Mouse (Mus musculus) MEL (cell line): Measurements from ENCODE around the gene Lcn9. TPM values are rescaled to one million over a fixed set of nuclear protein-coding genes. Genes with fewer than 3 reads are reported as not detected.

Experiments
- DNase-seq: peaks from one replicate; pipeline ENCODE4 v3.0.0; 2011; ENCODE audit warnings: low read depth, low spot score
- H3K27ac ChIP-seq: 2 replicates; pipeline ENCODE4 v1.5.1; 2012; ENCODE audit warnings: low read depth, mild to moderate bottlenecking, control low read depth, low read length, moderate library complexity; ENCODE audit not compliant: control insufficient read depth
- H3K27me3 ChIP-seq, 2 experiments: fragments of 150-350 bp in 1 of 2; sonication (generic) in 1 of 2; 2 replicates each; pipeline ENCODE4 v1.6.1; 2012; ENCODE audit warnings: low read length in 2 of 2, mild to moderate bottlenecking in 2 of 2, improper control_type of control experiment in 1 of 2, moderate library complexity in 1 of 2; ENCODE audit not compliant: insufficient read depth in 2 of 2, control insufficient read depth in 1 of 2
- H3K36me3 ChIP-seq, 2 experiments: 2 replicates each; pipeline ENCODE4 v1.6.1; 2012 to 2014; ENCODE audit warnings: low read length in 2 of 2, improper control_type of control experiment in 1 of 2, inconsistent platforms in 1 of 2, mild to moderate bottlenecking in 1 of 2; ENCODE audit not compliant: insufficient read depth in 2 of 2, control insufficient read depth in 1 of 2
- H3K4me1 ChIP-seq, 2 experiments: fragments of 150-350 bp in 1 of 2; sonication (generic) in 1 of 2; 2 replicates each; pipeline ENCODE4 v1.6.1; 2012; ENCODE audit warnings: low read length in 2 of 2, improper control_type of control experiment in 1 of 2, mild to moderate bottlenecking in 1 of 2; ENCODE audit not compliant: insufficient read depth in 2 of 2, control insufficient read depth in 1 of 2
- H3K4me3 ChIP-seq, 2 experiments: fragments of 150-350 bp in 1 of 2; sonication (generic) in 1 of 2; 2 replicates each; pipeline ENCODE4 v1.5.1; 2012; ENCODE audit warnings: low read depth in 2 of 2, low read length in 2 of 2, mild to moderate bottlenecking in 2 of 2, moderate library complexity in 2 of 2, control low read depth in 1 of 2, improper control_type of control experiment in 1 of 2; ENCODE audit not compliant: control insufficient read depth in 1 of 2, insufficient read depth in 1 of 2
- H3K79me2 ChIP-seq: 2 replicates; pipeline ENCODE4 v1.6.1; 2012; ENCODE audit warnings: mild to moderate bottlenecking, low read length, moderate library complexity; ENCODE audit not compliant: control insufficient read depth, poor library complexity, insufficient read depth
- H3K9ac ChIP-seq: 2 replicates; pipeline ENCODE4 v1.6.1; 2012; ENCODE audit warnings: low read depth, mild to moderate bottlenecking, control low read depth, low read length, moderate library complexity; ENCODE audit not compliant: control insufficient read depth, poor library complexity, severe bottlenecking
- H3K9me3 ChIP-seq: fragments of 150-350 bp; sonication (generic); replicated peaks from 2 replicates; pipeline ENCODE4 v1.6.1; 2012; ENCODE audit warnings: mild to moderate bottlenecking, low read length, improper control_type of control experiment, moderate library complexity; ENCODE audit not compliant: insufficient read depth
- CHD1 ChIP-seq: IDR thresholded peaks from 2 replicates; pipeline ENCODE4 v1.6.1; 2012; ENCODE audit warnings: low read depth, mild to moderate bottlenecking, inconsistent platforms, low read length, improper control_type of control experiment
- CTCF ChIP-seq, 3 experiments: IDR thresholded peaks in 2 of 3; conservative IDR thresholded peaks in 1 of 3; 2 replicates each; pipeline ENCODE4 v1.5.1; 2011 to 2012; ENCODE audit warnings: low read length in 3 of 3, low read depth in 2 of 3, mild to moderate bottlenecking in 2 of 3, improper control_type of control experiment in 1 of 3, inconsistent platforms in 1 of 3, mixed read lengths in 1 of 3, moderate library complexity in 1 of 3; ENCODE audit not compliant: control insufficient read depth in 1 of 3, insufficient read depth in 1 of 3, poor library complexity in 1 of 3, severe bottlenecking in 1 of 3
- ELF1 ChIP-seq: IDR thresholded peaks from 2 replicates; pipeline ENCODE4 v1.6.1; 2014; ENCODE audit warnings: low read depth, mild to moderate bottlenecking, inconsistent platforms, low read length, improper control_type of control experiment, moderate library complexity
- EP300 ChIP-seq, 2 experiments: IDR thresholded peaks; 2 replicates each; pipeline ENCODE4 v1.6.1; 2011; ENCODE audit warnings: improper control_type of control experiment in 2 of 2, low read length in 2 of 2, low read depth in 1 of 2, mild to moderate bottlenecking in 1 of 2
- ETS1 ChIP-seq: IDR thresholded peaks from 2 replicates; pipeline ENCODE4 v1.6.1; 2012; ENCODE audit warnings: low read depth, mild to moderate bottlenecking, inconsistent platforms, low read length, improper control_type of control experiment, moderate library complexity
- GABPA ChIP-seq: IDR thresholded peaks from 2 replicates; pipeline ENCODE4 v1.6.1; 2012; ENCODE audit warnings: low read depth, mild to moderate bottlenecking, inconsistent platforms, low read length, improper control_type of control experiment, moderate library complexity
- GATA1 ChIP-seq: IDR thresholded peaks from 2 replicates; pipeline ENCODE4 v1.6.1; 2011; ENCODE audit warnings: low read depth, low read length, improper control_type of control experiment
- HCFC1 ChIP-seq: IDR thresholded peaks from 2 replicates; pipeline ENCODE4 v1.6.1; 2012; ENCODE audit warnings: low read depth, mild to moderate bottlenecking, inconsistent platforms, low read length, improper control_type of control experiment, moderate library complexity
- KAT2A ChIP-seq: conservative IDR thresholded peaks from 2 replicates; pipeline ENCODE4 v1.6.1; 2012; ENCODE audit warnings: low read depth, low read length, improper control_type of control experiment, inconsistent platforms
- MAFK ChIP-seq: IDR thresholded peaks from 2 replicates; pipeline ENCODE4 v1.6.1; 2011; ENCODE audit warnings: low read depth, mild to moderate bottlenecking, low read length, improper control_type of control experiment, borderline replicate concordance
- MAX ChIP-seq: IDR thresholded peaks from 2 replicates; pipeline ENCODE4 v1.6.1; 2011; ENCODE audit warnings: low read length, improper control_type of control experiment
- MAZ ChIP-seq: IDR thresholded peaks from 2 replicates; pipeline ENCODE4 v1.6.1; 2012; ENCODE audit warnings: low read depth, mild to moderate bottlenecking, inconsistent platforms, low read length, improper control_type of control experiment
- MEF2A ChIP-seq: IDR thresholded peaks from 2 replicates; pipeline ENCODE4 v1.6.1; 2014; ENCODE audit warnings: low read depth, mild to moderate bottlenecking, inconsistent platforms, low read length, improper control_type of control experiment; ENCODE audit not compliant: poor library complexity, insufficient replicate concordance, severe bottlenecking; ENCODE audit errors: extremely low read depth
- MXI1 ChIP-seq: IDR thresholded peaks from 2 replicates; pipeline ENCODE4 v1.6.1; 2011; ENCODE audit warnings: mild to moderate bottlenecking, low read depth, low read length, improper control_type of control experiment
- MYB ChIP-seq: IDR thresholded peaks from 2 replicates; pipeline ENCODE4 v1.6.1; 2011; ENCODE audit warnings: mild to moderate bottlenecking, low read depth, low read length, improper control_type of control experiment
- POLR2A ChIP-seq, 2 experiments: IDR thresholded peaks; 2 replicates each; pipeline ENCODE4 v1.6.1; 2011 to 2012; ENCODE audit warnings: low read length in 2 of 2, mild to moderate bottlenecking in 2 of 2, control low read depth in 1 of 2, improper control_type of control experiment in 1 of 2, low read depth in 1 of 2, moderate library complexity in 1 of 2; ENCODE audit not compliant: control insufficient read depth in 1 of 2, insufficient read depth in 1 of 2, poor library complexity in 1 of 2
- RAD21 ChIP-seq: IDR thresholded peaks from 2 replicates; pipeline ENCODE4 v1.6.1; 2011; ENCODE audit warnings: mild to moderate bottlenecking, low read depth, low read length, improper control_type of control experiment
- SIN3A ChIP-seq: IDR thresholded peaks from 2 replicates; pipeline ENCODE4 v1.6.1; 2012; ENCODE audit warnings: low read length, improper control_type of control experiment, inconsistent platforms
- SMC3 ChIP-seq: IDR thresholded peaks from 2 replicates; pipeline ENCODE4 v1.6.1; 2011; ENCODE audit warnings: low read depth, low read length, improper control_type of control experiment
- TBP ChIP-seq: IDR thresholded peaks from 2 replicates; pipeline ENCODE4 v1.8.0; 2011; ENCODE audit warnings: low read depth, low read length, improper control_type of control experiment
- USF1 ChIP-seq: IDR thresholded peaks from 2 replicates; pipeline ENCODE4 v1.6.1; 2014; ENCODE audit warnings: low read depth, mild to moderate bottlenecking, inconsistent platforms, low read length, improper control_type of control experiment, moderate library complexity
- ZC3H11A ChIP-seq: IDR thresholded peaks from 2 replicates; pipeline ENCODE4 v1.6.1; 2012; ENCODE audit warnings: low read depth, mild to moderate bottlenecking, inconsistent platforms, low read length, improper control_type of control experiment
- ZKSCAN1 ChIP-seq: IDR thresholded peaks from 2 replicates; pipeline ENCODE4 v1.6.1; 2012; ENCODE audit warnings: low read depth, mild to moderate bottlenecking, inconsistent platforms, low read length, improper control_type of control experiment, moderate library complexity
- ZNF384 ChIP-seq: IDR thresholded peaks from 2 replicates; pipeline ENCODE4 v1.6.1; 2012; ENCODE audit warnings: low read depth, mild to moderate bottlenecking, inconsistent platforms, low read length, improper control_type of control experiment
- polyA plus RNA-seq, 2 experiments: library from polyadenylated mRNA; stranded (reverse) in 1 of 2; unstranded in 1 of 2; fragments of >175 nt in 1 of 2; fragments of >200 nt in 1 of 2; gene quantifications; 2 replicates each; pipeline versions ENCODE4 v1.2.1 to v1.2.4; 2012; ENCODE audit warnings: low replicate concordance in 2 of 2, low read depth in 1 of 2; ENCODE audit not compliant: insufficient read length in 2 of 2, insufficient read depth in 1 of 2, missing spikeins in 1 of 2
- total RNA-seq: library from RNA; depleted of rRNA; stranded (reverse); fragments of 300-350 nt; gene quantifications from 2 replicates; pipeline ENCODE4 v1.2.3, GENCODE M21; 2012

Gene Lcn9
- total and polyA plus RNA-seq, 3 experiments: not detected

- no peak overlapping the region for H3K27ac ChIP-seq
- H3K9ac ChIP-seq: no peak overlapping the region
- H3K79me2 ChIP-seq: no peaks in the 10 kb centered on the region
- no peaks in the 10 kb centered on the region for H3K9me3 ChIP-seq
- H3K4me3 ChIP-seq: no peak overlapping the region
- TF ChIP-seq ELF1: no peak
- no peak for TF ChIP-seq MEF2A
- TF ChIP-seq MAX: no peak
- TF ChIP-seq GATA1: no peak
- no peak for TF ChIP-seq POLR2A (IDR thresholded peaks at IDR 0.05; ENCODE audit: control insufficient read depth in 1 of 2, insufficient read depth in 1 of 2, low read depth in 1 of 2, low read length in 2 of 2, poor library complexity in 1 of 2)
- no peaks in the 10 kb centered on the region for H3K36me3 ChIP-seq
- no peaks in the 10 kb centered on the region for H3K4me1 ChIP-seq
- no peaks in the 10 kb centered on the region; a peak in 1 of 4 replicates for H3K27me3 ChIP-seq
- DNase-seq: no peak
Measured at GRCm38 (mm10) chr2:25846516-25846915, 23.6 kb downstream of the Lcn9 start.

DNA sequence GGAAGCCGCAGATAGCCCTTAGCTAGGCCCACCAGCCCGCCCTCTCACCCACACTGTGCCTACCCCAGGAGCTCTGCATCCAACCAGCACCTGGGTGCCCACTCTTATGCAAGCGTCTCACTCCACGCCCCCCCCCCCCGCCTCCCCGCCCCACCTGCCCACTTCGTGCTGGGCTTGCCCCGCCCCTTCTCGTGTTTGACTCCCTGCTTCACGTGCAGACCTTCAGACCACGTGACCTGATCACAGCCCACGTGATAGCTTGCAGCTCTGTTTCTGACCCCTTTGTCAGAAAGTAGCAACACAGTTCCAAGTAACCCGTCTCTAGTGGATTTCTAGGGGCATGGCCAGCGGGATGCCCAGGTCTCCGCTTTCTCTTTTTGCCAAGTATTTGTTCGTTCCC, 24.3 kb downstream of the Lcn9 start, which contains the start of gene Sohlh1:
Sohlh1 (minus strand) TSS at position 23 of the 400 bp plus-strand sequence.
- Histone ChIP-seq H3K36me3 (no peaks in the 10 kb centered on the region), H3K4me3 (no peak within 1 kb of the TSS), H3K27ac (no peak within 1 kb of the TSS), H3K79me2 (no peaks in the 10 kb centered on the region), H3K4me1 (no peaks in the 10 kb centered on the region), H3K27me3 (no peaks in the 10 kb centered on the region; a peak in 1 of 4 replicates), H3K9me3 (no peaks in the 10 kb centered on the region), H3K9ac (no peak within 1 kb of the TSS)
- 0 out of 2 replicates have a peak, but pooled peaks have one; percentile 24 for TF ChIP-seq USF1
- TF ChIP-seq GATA1: no peak
- DNase-seq: no peak

- Histone ChIP-seq H3K4me1 (no peaks in the 10 kb centered on the region), H3K9ac (no peak overlapping the region), H3K27me3 (no peaks in the 10 kb centered on the region; a peak in 1 of 4 replicates), H3K4me3 (no peak overlapping the region), H3K9me3 (no peaks in the 10 kb centered on the region), H3K79me2 (no peaks in the 10 kb centered on the region), H3K36me3 (no peaks in the 10 kb centered on the region), H3K27ac (no peak overlapping the region)
- DNase-seq: peak; percentile 24
- TF ChIP-seq ETS1 (no peak), TBP (no peak), MXI1 (no peak), POLR2A (IDR thresholded peaks at IDR 0.05; ENCODE audit: control insufficient read depth in 1 of 2, insufficient read depth in 1 of 2, low read depth in 1 of 2, low read length in 2 of 2, poor library complexity in 1 of 2) (no peak), ZKSCAN1 (no peak), EP300 (IDR thresholded peaks at IDR 0.05; ENCODE audit: low read depth in 1 of 2, low read length in 2 of 2) (no peak), MAFK (no peak), SIN3A (no peak), CHD1 (no peak), ZC3H11A (0 out of 2 replicates have a peak, but pooled peaks have one; percentile 23), HCFC1 (no peak), KAT2A (no peak), SMC3 (peak; percentile 58), GABPA (no peak), MAZ (peak; percentile 31; the same call in 1 of the 2 replicates), GATA1 (no peak), CTCF (IDR thresholded peaks at IDR 0.05 in 2 of 3, conservative IDR thresholded peaks at IDR 0.05 in 1 of 3; ENCODE audit: control insufficient read depth in 1 of 3, insufficient read depth in 1 of 3, low read depth in 2 of 3, low read length in 3 of 3, poor library complexity in 1 of 3, severe bottlenecking in 1 of 3) (peak; percentile 63 to 96 (median 78)), ZNF384 (peak; percentile 58), RAD21 (peak; percentile 61), MYB (no peak)
Measured at GRCm38 (mm10) chr2:25850330-25850729, 27.4 kb downstream of the Lcn9 start.
